Mouse (Mus musculus): ENCODE results near the gene Odr4.

GRCm38 (mm10) chr1:150389390-150390129, 3.3 kb downstream of the Odr4 start:
- TF ChIP-seq HCFC1 (IDR thresholded peaks at IDR 0.05; ENCODE audit: borderline replicate concordance, insufficient read depth, low read length) (no peak), ZC3H11A (IDR thresholded peaks at IDR 0.05; ENCODE audit: borderline replicate concordance, low read depth, low read length) (no peak), CHD2 (IDR thresholded peaks at IDR 0.05; ENCODE audit: low read depth, low read length) (no peak), ZNF384 (IDR thresholded peaks at IDR 0.05; ENCODE audit: low read depth, low read length) (no peak)

Measured in ES-E14 (cell line).